Mouse (Mus musculus): Measurements from ENCODE around the gene Blmh. TPM values are rescaled to one million over a fixed set of nuclear protein-coding genes. Genes with fewer than 3 reads are reported as not detected.

Gene Blmh
- polyA plus RNA-seq, 1 experiment, result 41.7 TPM

Other genes starting within 250 kb of the Blmh start
- 0.10 and 0.23 TPM in 2 replicates for gene Trarg1, start 245.0 kb upstream of the Blmh start, polyA plus RNA-seq (2012; rRNA removed)
- 27.9 and 28.7 TPM in 2 replicates for gene Gosr1, start 161.2 kb upstream of the Blmh start, polyA plus RNA-seq (2012; rRNA removed)
- gene Cpd, start 77.8 kb upstream of the Blmh start, polyA plus RNA-seq (2012; rRNA removed), result 30.1 and 32.8 TPM in 2 replicates
- 0.11 TPM in 1 of 2 replicates, not detected in the other for gene Tmigd1, start 22.6 kb upstream of the Blmh start, polyA plus RNA-seq (2012; rRNA removed)
- gene Slc6a4, start 73.8 kb downstream of the Blmh start, polyA plus RNA-seq (2012; rRNA removed), result 0.19 and 0.20 TPM in 2 replicates
- gene Nsrp1, start 153.6 kb downstream of the Blmh start, polyA plus RNA-seq (2012; rRNA removed), result 11.5 and 11.6 TPM in 2 replicates

Data from frontal cortex, adult 2 months (tissue).